Mouse (Mus musculus): ENCODE results near the gene Fkbp15. TPM values are rescaled to one million over a fixed set of nuclear protein-coding genes. Genes with fewer than 3 reads are reported as not detected.

The Fkbp15 gene
- polyA plus RNA-seq, 1 experiment from 2014 or later = 26.1 TPM

DNA sequence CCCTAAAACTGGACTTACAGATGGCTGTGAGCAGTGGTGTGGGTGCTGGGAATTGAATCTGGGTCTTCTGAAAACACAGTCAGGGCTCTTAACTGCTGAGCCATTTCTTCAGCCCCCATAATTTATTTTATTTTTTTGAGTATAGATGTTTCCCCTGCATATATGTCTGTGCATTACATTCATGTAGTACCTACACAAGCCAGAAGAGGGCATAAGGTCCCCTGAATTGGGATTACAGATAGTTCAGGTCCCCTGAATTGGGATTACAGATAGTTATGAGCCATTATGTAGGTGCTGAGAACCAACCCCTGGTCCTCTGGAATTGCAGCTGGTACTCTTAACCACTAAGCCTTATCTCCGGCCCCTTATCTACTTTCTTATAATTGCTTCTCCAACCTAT lies 16.3 kb downstream of the Fkbp15 start:
- WGBS = 87% methylated on average over 1 of the region's 1 CpGs
- Histone ChIP-seq H3K9ac (ENCODE audit: low read length) (no peak overlapping the region), H3K4me2 (ENCODE audit: low read depth, low read length) (no peak overlapping the region), H3K9me3 (ENCODE audit: control insufficient read depth, low read length) (no peaks in the 10 kb centered on the region), H3K4me3 (ENCODE audit: low read length) (no peak overlapping the region), H3K27ac (ENCODE audit: low read length) (no peak overlapping the region), H3K36me3 (ENCODE audit: control insufficient read depth, insufficient read depth, low read length) (peaks cover 18% of the 10 kb centered on the region), H3K27me3 (ENCODE audit: control insufficient read depth, insufficient read depth, low read depth, low read length) (no peaks in the 10 kb centered on the region), H3K4me1 (replicated peaks; ENCODE audit: control insufficient read depth, insufficient read depth, low read length) (peaks cover 13% of the 10 kb centered on the region)
- ATAC-seq (ENCODE audit: low read depth) = no peak

GRCm38 (mm10) chr4:62338536-62338935 lies 21.8 kb downstream of the Fkbp15 start:
- H3K4me1 ChIP-seq (replicated peaks; ENCODE audit: control insufficient read depth, insufficient read depth, low read length) = no peaks in the 10 kb centered on the region
- H3K36me3 ChIP-seq (ENCODE audit: control insufficient read depth, insufficient read depth, low read length) = peaks cover 8% of the 10 kb centered on the region; the same call in 1 of the 2 replicates
- no peak overlapping the region for H3K4me3 ChIP-seq (ENCODE audit: low read length)
- no peak overlapping the region for H3K4me2 ChIP-seq (ENCODE audit: low read depth, low read length)
- no peak overlapping the region for H3K27ac ChIP-seq (ENCODE audit: low read length)
- ATAC-seq (ENCODE audit: low read depth) = no peak
- 84% methylated on average over 5 of the region's 5 CpGs for WGBS
- H3K9ac ChIP-seq (ENCODE audit: low read length) = no peak overlapping the region
- no peaks in the 10 kb centered on the region for H3K27me3 ChIP-seq (ENCODE audit: control insufficient read depth, insufficient read depth, low read depth, low read length)
- H3K9me3 ChIP-seq (ENCODE audit: control insufficient read depth, low read length) = no peaks in the 10 kb centered on the region

- ATAC-seq (ENCODE audit: low read depth) = no peak
- H3K36me3 ChIP-seq (ENCODE audit: control insufficient read depth, insufficient read depth, low read length) = peaks cover 15% of the 10 kb centered on the region
These were observed 28.4 kb downstream of the Fkbp15 start for GRCm38 (mm10) chr4:62331977-62332376.

DNA sequence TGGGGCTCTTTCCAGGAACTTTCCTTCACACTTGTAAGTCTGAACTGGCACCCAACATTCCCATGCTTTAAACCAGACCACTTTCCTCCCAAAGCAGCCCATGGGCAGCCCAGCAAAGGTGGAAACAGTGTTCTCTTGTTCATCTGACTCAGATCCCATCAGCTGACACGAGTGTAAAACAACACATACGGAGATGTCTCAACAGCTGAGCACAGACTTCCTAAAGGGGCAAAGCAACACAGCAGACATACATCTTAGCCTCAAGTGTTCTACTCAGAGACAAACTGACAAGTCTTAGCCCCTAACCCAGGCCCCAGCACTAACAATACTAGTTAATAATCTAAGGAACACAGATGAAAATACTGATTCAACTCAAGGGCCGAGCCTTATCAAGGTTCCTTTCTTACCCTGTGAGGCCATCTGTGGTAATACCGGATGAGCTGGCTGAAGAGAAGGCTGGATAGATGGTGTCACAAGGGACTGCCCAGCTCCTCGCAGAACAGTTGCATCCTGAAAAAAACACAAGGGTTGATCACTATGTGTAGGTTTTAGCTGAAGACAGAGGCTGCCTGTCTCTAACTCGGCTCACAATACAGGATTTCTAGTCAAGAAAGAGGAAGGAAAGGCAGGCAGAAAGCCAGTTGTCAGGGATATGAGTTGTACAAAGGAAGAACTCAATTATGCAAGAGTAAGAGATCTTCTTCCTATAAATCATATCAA lies 31.2 kb downstream of the Fkbp15 start:
- 77% methylated on average over 6 of the region's 6 CpGs for WGBS
- no peaks in the 10 kb centered on the region for H3K4me1 ChIP-seq (replicated peaks; ENCODE audit: control insufficient read depth, insufficient read depth, low read length)

More at GRCm38 (mm10) chr4:62331977-62332376, 28.4 kb downstream of the Fkbp15 start:
- Histone ChIP-seq H3K27ac (ENCODE audit: low read length) (no peak overlapping the region), H3K4me3 (ENCODE audit: low read length) (no peak overlapping the region), H3K4me1 (replicated peaks; ENCODE audit: control insufficient read depth, insufficient read depth, low read length) (no peaks in the 10 kb centered on the region), H3K9ac (ENCODE audit: low read length) (no peak overlapping the region), H3K4me2 (ENCODE audit: low read depth, low read length) (no peak overlapping the region), H3K9me3 (ENCODE audit: control insufficient read depth, low read length) (no peaks in the 10 kb centered on the region), H3K27me3 (ENCODE audit: control insufficient read depth, insufficient read depth, low read depth, low read length) (no peaks in the 10 kb centered on the region)
- 73% methylated on average over 5 of the region's 5 CpGs for WGBS

GRCm38 (mm10) chr4:62326111-62326510 lies 34.2 kb downstream of the Fkbp15 start:
- Histone ChIP-seq H3K9me3 (ENCODE audit: control insufficient read depth, low read length) (no peaks in the 10 kb centered on the region), H3K36me3 (ENCODE audit: control insufficient read depth, insufficient read depth, low read length) (peaks cover 22% of the 10 kb centered on the region), H3K4me3 (ENCODE audit: low read length) (no peak overlapping the region), H3K27me3 (ENCODE audit: control insufficient read depth, insufficient read depth, low read depth, low read length) (no peaks in the 10 kb centered on the region), H3K27ac (ENCODE audit: low read length) (no peak overlapping the region), H3K4me2 (ENCODE audit: low read depth, low read length) (no peak overlapping the region), H3K9ac (ENCODE audit: low read length) (no peak overlapping the region), H3K4me1 (replicated peaks; ENCODE audit: control insufficient read depth, insufficient read depth, low read length) (no peaks in the 10 kb centered on the region)
- no peak for ATAC-seq (ENCODE audit: low read depth)

More for the DNA sequence above, 31.2 kb downstream of the Fkbp15 start:
- Histone ChIP-seq H3K9me3 (ENCODE audit: control insufficient read depth, low read length) (no peaks in the 10 kb centered on the region), H3K4me2 (ENCODE audit: low read depth, low read length) (no peak overlapping the region), H3K9ac (ENCODE audit: low read length) (no peak overlapping the region), H3K4me3 (ENCODE audit: low read length) (no peak overlapping the region), H3K27ac (ENCODE audit: low read length) (no peak overlapping the region), H3K27me3 (ENCODE audit: control insufficient read depth, insufficient read depth, low read depth, low read length) (no peaks in the 10 kb centered on the region), H3K36me3 (ENCODE audit: control insufficient read depth, insufficient read depth, low read length) (peaks cover 17% of the 10 kb centered on the region)
- ATAC-seq (ENCODE audit: low read depth) = no peak

- no peak for ATAC-seq (ENCODE audit: low read depth)
- Histone ChIP-seq H3K27me3 (ENCODE audit: control insufficient read depth, insufficient read depth, low read depth, low read length) (no peaks in the 10 kb centered on the region), H3K4me3 (ENCODE audit: low read length) (no peak overlapping the region), H3K4me2 (ENCODE audit: low read depth, low read length) (no peak overlapping the region), H3K9me3 (ENCODE audit: control insufficient read depth, low read length) (no peaks in the 10 kb centered on the region), H3K9ac (ENCODE audit: low read length) (no peak overlapping the region), H3K36me3 (ENCODE audit: control insufficient read depth, insufficient read depth, low read length) (peaks cover 22% of the 10 kb centered on the region), H3K4me1 (replicated peaks; ENCODE audit: control insufficient read depth, insufficient read depth, low read length) (no peaks in the 10 kb centered on the region), H3K27ac (ENCODE audit: low read length) (no peak overlapping the region)
- WGBS = 77% methylated on average over 3 of the region's 3 CpGs
These were observed 37.7 kb downstream of the Fkbp15 start for GRCm38 (mm10) chr4:62322684-62323083.

DNA sequence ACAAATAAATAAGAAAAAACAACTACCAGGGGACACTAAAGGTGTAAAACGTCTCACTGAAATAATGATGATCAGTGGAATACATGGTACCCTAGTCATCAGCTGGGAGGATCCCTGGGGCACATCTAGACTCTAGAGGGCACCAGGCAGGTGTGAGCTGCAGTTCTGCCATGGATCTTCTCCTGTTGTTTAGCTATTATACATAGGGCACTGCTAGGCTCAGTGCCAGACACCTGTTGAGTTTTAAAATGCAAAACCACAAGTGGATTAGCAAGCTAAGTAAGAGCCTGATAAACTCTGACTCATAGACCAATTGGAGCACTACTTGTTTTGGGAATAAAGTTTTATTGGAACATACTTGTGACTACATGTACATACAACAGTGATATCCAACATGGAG lies 42.1 kb downstream of the Fkbp15 start:
- Histone ChIP-seq H3K4me2 (ENCODE audit: low read depth, low read length) (no peak overlapping the region), H3K27ac (ENCODE audit: low read length) (no peak overlapping the region), H3K4me3 (ENCODE audit: low read length) (no peak overlapping the region), H3K36me3 (ENCODE audit: control insufficient read depth, insufficient read depth, low read length) (peaks cover 11% of the 10 kb centered on the region; the same call in 1 of the 2 replicates), H3K27me3 (ENCODE audit: control insufficient read depth, insufficient read depth, low read depth, low read length) (no peaks in the 10 kb centered on the region), H3K9ac (ENCODE audit: low read length) (no peak overlapping the region), H3K4me1 (replicated peaks; ENCODE audit: control insufficient read depth, insufficient read depth, low read length) (no peaks in the 10 kb centered on the region), H3K9me3 (ENCODE audit: control insufficient read depth, low read length) (no peaks in the 10 kb centered on the region)
- WGBS = 50% methylated on average over 1 of the region's 1 CpGs
- ATAC-seq (ENCODE audit: low read depth) = no peak

- H3K27me3 ChIP-seq (ENCODE audit: control insufficient read depth, insufficient read depth, low read depth, low read length) = no peaks in the 10 kb centered on the region
- H3K4me1 ChIP-seq (replicated peaks; ENCODE audit: control insufficient read depth, insufficient read depth, low read length) = no peaks in the 10 kb centered on the region
- no peak overlapping the region for H3K4me3 ChIP-seq (ENCODE audit: low read length)
- no peaks in the 10 kb centered on the region for H3K9me3 ChIP-seq (ENCODE audit: control insufficient read depth, low read length)
- 71% methylated on average over 2 of the region's 2 CpGs for WGBS
- peaks cover 15% of the 10 kb centered on the region for H3K36me3 ChIP-seq (ENCODE audit: control insufficient read depth, insufficient read depth, low read length)
- H3K27ac ChIP-seq (ENCODE audit: low read length) = no peak overlapping the region
- no peak for ATAC-seq (ENCODE audit: low read depth)
- no peak overlapping the region for H3K4me2 ChIP-seq (ENCODE audit: low read depth, low read length)
- H3K9ac ChIP-seq (ENCODE audit: low read length) = no peak overlapping the region
These were observed 43.9 kb downstream of the Fkbp15 start for GRCm38 (mm10) chr4:62316456-62316855.

DNA sequence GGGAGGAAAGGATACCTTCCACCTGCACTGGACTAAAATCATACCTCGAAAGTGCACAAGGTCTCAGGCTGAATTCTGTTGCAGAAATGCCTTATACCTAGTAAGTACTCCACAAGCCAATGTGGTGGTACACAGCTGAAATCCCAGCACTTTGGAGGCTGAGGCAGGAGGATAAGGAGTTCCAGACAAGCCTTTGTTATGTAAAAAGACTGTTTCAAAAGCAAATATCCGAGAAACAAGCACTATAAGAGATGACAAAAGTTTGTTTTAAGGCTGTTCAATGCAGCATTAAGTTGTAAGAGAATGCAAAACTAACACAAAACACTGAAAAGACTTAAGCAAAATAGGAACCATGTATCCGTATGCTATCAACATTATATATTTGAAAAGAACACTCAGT lies 45.8 kb downstream of the Fkbp15 start:
- Histone ChIP-seq H3K4me3 (ENCODE audit: low read length) (no peak overlapping the region), H3K4me2 (ENCODE audit: low read depth, low read length) (no peak overlapping the region), H3K9ac (ENCODE audit: low read length) (no peak overlapping the region), H3K27ac (ENCODE audit: low read length) (no peak overlapping the region), H3K36me3 (ENCODE audit: control insufficient read depth, insufficient read depth, low read length) (peaks cover 18% of the 10 kb centered on the region), H3K27me3 (ENCODE audit: control insufficient read depth, insufficient read depth, low read depth, low read length) (no peaks in the 10 kb centered on the region), H3K9me3 (ENCODE audit: control insufficient read depth, low read length) (no peaks in the 10 kb centered on the region), H3K4me1 (replicated peaks; ENCODE audit: control insufficient read depth, insufficient read depth, low read length) (no peaks in the 10 kb centered on the region)
- 84% methylated on average over 3 of the region's 3 CpGs for WGBS
- no peak for ATAC-seq (ENCODE audit: low read depth)
